Mouse (Mus musculus) brain, embryonic 14.5 days (tissue): ENCODE measurements around the gene Wars2.

Source experiments
- CTCF ChIP-seq: fragments of 200-500 bp; IDR thresholded peaks from 2 replicates; pipeline ENCODE4 v1.5.1; 2012; ENCODE audit warnings: inconsistent platforms, mild to moderate bottlenecking, moderate library complexity, borderline replicate concordance; ENCODE audit not compliant: insufficient read depth, insufficient read length; ENCODE audit errors: extremely low read depth
- POLR2A ChIP-seq: fragments of 200-500 bp; IDR thresholded peaks from 2 replicates; pipeline ENCODE4 v1.6.1; 2012; ENCODE audit warnings: mild to moderate bottlenecking, inconsistent platforms, borderline replicate concordance; ENCODE audit not compliant: poor library complexity, insufficient read depth, insufficient read length, severe bottlenecking; ENCODE audit errors: extremely low read depth

GRCm38 (mm10) chr3:99140940-99141854 is at the start of gene Wars2:
- peak; percentile 35; the same call in 1 of the 2 replicates for TF ChIP-seq POLR2A
- 0 out of 2 replicates have a peak, but pooled peaks have one; percentile 23 for TF ChIP-seq CTCF
